Comparison of ENCODE assay signal across 16 mouse cellular contexts in genomic region chr7:68915976-68916375, GRCm38 (mm10).
DNase-seq lines count a peak whose midpoint lies in the region; TF ChIP-seq lines count a peak whose summit lies in the region.
"Had no signal": no experiment of that assay in that cellular context is flagged by ENCODE, and none has a peak within 500 bp of the region (broad histone marks: within the 10 kb centered on the region; RNA-seq: fewer than 3 reads in every experiment).

No protein-coding gene starts in this region.

- DNase-seq in testis, postnatal 10 days (ENCODE audit: low spot score), result no peak
- DNase-seq in cerebellum, adult 8-10 months, result peak; percentile 70
- DNase-seq in cerebellum, postnatal 14 days, result peak; percentile 28 to 72
- DNase-seq in limb, embryonic 10.5 days (ENCODE audit: low spot score), result no peak
- DNase-seq in thymus, postnatal 4 days, result no peak
- DNase-seq in neural tube, embryonic 10.5 days (ENCODE audit: extremely low spot score, low spot score), result no peak
- no peak for DNase-seq in heart, adult 9 months (ENCODE audit: low spot score in 2 of 2)
- DNase-seq: adrenal gland, postnatal 10 days; gastrocnemius, postnatal 14 days; heart, postnatal 10 days; kidney, adult 11 months had no signal

- TF ChIP-seq POLR2A in testis, adult 2 months (IDR thresholded peaks at IDR 0.05; ENCODE audit: control insufficient read depth, low read depth, low read length), result no peak; the same call in 1 of the 2 replicates

- no peaks in the 10 kb centered on the region for H3K9me3 ChIP-seq in limb, embryonic 10.5 days (replicated peaks)
- H3K9me3 ChIP-seq: embryonic facial prominence, embryonic 13.5 days; forebrain, embryonic 12.5 days; hindbrain, embryonic 13.5 days had no signal

- WGBS in limb, embryonic 10.5 days, result 71% methylated on average over 9 of the region's 9 CpGs

- no peaks in the 10 kb centered on the region for H3K36me3 ChIP-seq in testis, adult 2 months (ENCODE audit: control insufficient read depth, insufficient read depth, low read length)
- no peaks in the 10 kb centered on the region for H3K36me3 ChIP-seq in limb, embryonic 10.5 days
- H3K36me3 ChIP-seq: embryonic facial prominence, embryonic 13.5 days; forebrain, embryonic 12.5 days; hindbrain, embryonic 13.5 days had no signal

- no peak for TF ChIP-seq CTCF in testis, adult 2 months (IDR thresholded peaks at IDR 0.05; ENCODE audit: control insufficient read depth, insufficient read depth, insufficient replicate concordance, low read depth, low read length)

- no peaks in the 10 kb centered on the region for H3K27me3 ChIP-seq in testis, adult 2 months (ENCODE audit: control insufficient read depth, insufficient read depth, low read length)
- no peaks in the 10 kb centered on the region for H3K27me3 ChIP-seq in limb, embryonic 10.5 days (ENCODE audit: low read depth, poor library complexity, severe bottlenecking)
- H3K27me3 ChIP-seq: forebrain, embryonic 12.5 days; hindbrain, embryonic 13.5 days had no signal

- peak overlapping the region; percentile 47 for H3K4me3 ChIP-seq in testis, adult 2 months (ENCODE audit: control insufficient read depth, low read depth, low read length)
- H3K4me3 ChIP-seq in limb, embryonic 10.5 days, result no peak overlapping the region
- H3K4me3 ChIP-seq: embryonic facial prominence, embryonic 13.5 days; forebrain, embryonic 12.5 days; hindbrain, embryonic 13.5 days had no signal

- peaks cover 3% of the 10 kb centered on the region; the same call in 1 of the 2 replicates for H3K4me1 ChIP-seq in testis, adult 2 months (ENCODE audit: control insufficient read depth, insufficient read depth, low read length)
- H3K4me1 ChIP-seq in limb, embryonic 10.5 days, result peaks cover 59% of the 10 kb centered on the region
- H3K4me1 ChIP-seq: forebrain, embryonic 12.5 days; hindbrain, embryonic 13.5 days had no signal

- H3K27ac ChIP-seq in testis, adult 2 months (ENCODE audit: control insufficient read depth, insufficient read depth, low read depth, low read length), result no peak overlapping the region
- 0 out of 2 replicates have a peak overlapping the region, but pooled peaks have one; percentile 30 for H3K27ac ChIP-seq in limb, embryonic 10.5 days
- H3K27ac ChIP-seq: embryonic facial prominence, embryonic 13.5 days; forebrain, embryonic 12.5 days; hindbrain, embryonic 13.5 days; hindbrain, postnatal 0 days had no signal

Comparison
In these comparisons a context has a peak if more than half of its experiments do, and no peak if none do; other contexts are left out.
1. DNase-seq: peak in cerebellum, adult 8-10 months (single experiment) and cerebellum, postnatal 14 days (2 of 2); none in testis, postnatal 10 days (single experiment), limb, embryonic 10.5 days (single experiment), thymus, postnatal 4 days (single experiment), neural tube, embryonic 10.5 days (single experiment) and heart, adult 9 months (0 of 2).